Mouse (Mus musculus) brain, embryonic 14.5 days (tissue): ENCODE data around the gene Mphosph9.

Source experiments
- CTCF ChIP-seq: fragments of 200-500 bp; IDR thresholded peaks from 2 replicates; pipeline ENCODE4 v1.5.1; 2012; ENCODE audit warnings: inconsistent platforms, mild to moderate bottlenecking, moderate library complexity, borderline replicate concordance; ENCODE audit not compliant: insufficient read depth, insufficient read length; ENCODE audit errors: extremely low read depth
- POLR2A ChIP-seq: fragments of 200-500 bp; IDR thresholded peaks from 2 replicates; pipeline ENCODE4 v1.6.1; 2012; ENCODE audit warnings: mild to moderate bottlenecking, inconsistent platforms, borderline replicate concordance; ENCODE audit not compliant: poor library complexity, insufficient read depth, insufficient read length, severe bottlenecking; ENCODE audit errors: extremely low read depth

DNA sequence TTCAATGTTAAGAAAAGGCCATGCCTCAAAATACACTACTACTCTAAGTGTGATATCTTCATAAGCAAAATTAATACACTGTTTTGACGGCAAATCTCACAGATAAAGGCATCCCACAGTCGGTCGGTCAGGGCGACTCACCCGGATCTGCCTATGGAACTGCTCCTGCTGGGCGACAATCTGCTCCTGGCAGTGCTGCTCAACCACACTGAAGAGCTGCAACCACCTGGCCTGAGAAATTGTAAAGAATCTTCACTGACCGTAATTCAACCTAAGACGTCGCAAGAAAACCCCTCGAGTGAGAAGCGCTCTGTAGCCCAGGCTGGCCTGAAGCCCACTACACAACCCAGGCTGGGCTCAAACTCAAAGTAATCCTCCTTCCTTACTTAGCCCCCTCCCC, 11.8 kb downstream of the Mphosph9 start:
- TF ChIP-seq CTCF (no peak), POLR2A (no peak)
